ENCODE assay signal across 9 mouse cellular contexts in the genomic region with DNA sequence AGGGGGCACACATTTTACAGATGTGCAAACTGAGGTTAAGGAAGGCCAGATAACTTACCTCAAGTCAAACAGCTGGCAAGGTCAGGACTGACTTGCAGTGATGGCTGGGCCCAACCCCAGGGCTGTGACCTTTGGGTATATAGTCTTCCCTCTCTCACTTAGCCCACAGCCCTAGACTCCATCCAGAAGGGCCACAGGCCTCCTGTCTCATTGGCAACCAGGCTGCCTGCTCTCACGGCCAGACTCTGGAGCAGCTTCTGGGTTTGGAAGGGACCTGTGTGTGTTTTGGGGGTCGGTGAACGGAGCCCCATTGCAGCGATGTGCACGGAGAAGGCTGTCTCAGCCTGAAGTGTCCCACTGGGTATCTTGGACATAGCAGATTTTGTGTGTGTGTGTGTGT.
A peak's percentile ranks its signal among the peaks of the same experiment; 100 is the strongest.
DNase-seq lines count a peak whose midpoint lies in the region; ATAC-seq and TF ChIP-seq lines count a peak whose summit lies in the region.
"Had no signal": no experiment of that assay in that cellular context is flagged by ENCODE, and none has a peak within 500 bp of the region (broad histone marks: within the 10 kb centered on the region; RNA-seq: fewer than 3 reads in every experiment).

No protein-coding gene starts in this region.

- ATAC-seq in kidney, embryonic 15.5 days (replicated peaks; ENCODE audit: low FRiP score), result no peak
- ATAC-seq in embryonic facial prominence, embryonic 14.5 days (ENCODE audit: low read depth), result no peak
- peak; percentile 0; the same call in 1 of the 2 replicates for ATAC-seq in midbrain, embryonic 13.5 days

- H3K9me3 ChIP-seq in kidney, embryonic 15.5 days (replicated peaks), result no peaks in the 10 kb centered on the region
- H3K9me3 ChIP-seq in embryonic facial prominence, embryonic 14.5 days (ENCODE audit: control insufficient read depth, low read length), result no peaks in the 10 kb centered on the region
- no peaks in the 10 kb centered on the region for H3K9me3 ChIP-seq in midbrain, embryonic 13.5 days

- H3K27ac ChIP-seq in cerebellum, adult 2 months (ENCODE audit: insufficient read depth, low read length), result peak overlapping the region; percentile 89
- H3K27ac ChIP-seq in kidney, embryonic 15.5 days, result peak overlapping the region; percentile 98
- peak overlapping the region; percentile 96 for H3K27ac ChIP-seq in embryonic facial prominence, embryonic 14.5 days (replicated peaks; ENCODE audit: low read depth, low read length)
- H3K27ac ChIP-seq in midbrain, embryonic 13.5 days, result peak overlapping the region; percentile 98

- no peaks in the 10 kb centered on the region for H3K36me3 ChIP-seq in kidney, embryonic 15.5 days
- 0 out of 2 replicates have a peak, but pooled peaks cover 5% of the 10 kb centered on the region for H3K36me3 ChIP-seq in embryonic facial prominence, embryonic 14.5 days (ENCODE audit: control insufficient read depth, insufficient read depth, low read length)
- no peaks in the 10 kb centered on the region for H3K36me3 ChIP-seq in midbrain, embryonic 13.5 days

- TF ChIP-seq POLR2A in cerebellum, adult 2 months (IDR thresholded peaks at IDR 0.05; ENCODE audit: borderline replicate concordance, insufficient read depth, low read length), result no peak

- 0 out of 2 replicates have a peak overlapping the region, but pooled peaks have one; percentile 71 for H3K4me2 ChIP-seq in kidney, embryonic 15.5 days
- peak overlapping the region; percentile 82; the same call in 1 of the 2 replicates for H3K4me2 ChIP-seq in embryonic facial prominence, embryonic 14.5 days (ENCODE audit: low read depth, low read length)
- peak overlapping the region; percentile 57 for H3K4me2 ChIP-seq in midbrain, embryonic 13.5 days (replicated peaks)

- no peak for TF ChIP-seq CTCF in cerebellum, adult 2 months (IDR thresholded peaks at IDR 0.05; ENCODE audit: borderline replicate concordance, insufficient read depth, low read depth, low read length)

- WGBS in cerebellum, adult 2 months, result 7% methylated on average over 5 of the region's 5 CpGs
- 88% methylated on average over 5 of the region's 5 CpGs for WGBS in kidney, embryonic 15.5 days
- WGBS in embryonic facial prominence, embryonic 14.5 days, result 79% methylated on average over 5 of the region's 5 CpGs
- WGBS in midbrain, embryonic 13.5 days, result 69% methylated on average over 5 of the region's 5 CpGs

- peaks cover 25% of the 10 kb centered on the region for H3K4me1 ChIP-seq in cerebellum, adult 2 months (ENCODE audit: control insufficient read depth, insufficient read depth, low read length)
- H3K4me1 ChIP-seq in kidney, embryonic 15.5 days, result peaks cover 45% of the 10 kb centered on the region
- peaks cover 32% of the 10 kb centered on the region for H3K4me1 ChIP-seq in embryonic facial prominence, embryonic 14.5 days (ENCODE audit: control insufficient read depth, insufficient read depth, low read length)
- peaks cover 61% of the 10 kb centered on the region for H3K4me1 ChIP-seq in midbrain, embryonic 13.5 days (replicated peaks)

- H3K4me3 ChIP-seq in cerebellum, adult 2 months (replicated peaks; ENCODE audit: insufficient read depth, low read depth, low read length), result no peak overlapping the region
- H3K4me3 ChIP-seq in kidney, embryonic 15.5 days (replicated peaks), result no peak overlapping the region
- no peak overlapping the region for H3K4me3 ChIP-seq in embryonic facial prominence, embryonic 14.5 days (ENCODE audit: low read depth, low read length)
- H3K4me3 ChIP-seq in midbrain, embryonic 13.5 days (replicated peaks), result no peak overlapping the region

- no peak for DNase-seq in cerebellum, adult 2 months
- no peak for DNase-seq in cerebellum, postnatal 36 days
- no peak for DNase-seq in kidney, adult 9 months
- DNase-seq in embryonic facial prominence, embryonic 14.5 days (ENCODE audit: low spot score), result no peak
- no peak for DNase-seq in thymus, postnatal 14 days
- no peak for DNase-seq in adrenal gland, adult (ENCODE audit: inconsistent age in 2 of 2, low spot score in 1 of 2)
- DNase-seq: lung, adult 2 months had no signal

- H3K27me3 ChIP-seq in cerebellum, adult 2 months (ENCODE audit: control insufficient read depth, insufficient read depth, low read length), result no peaks in the 10 kb centered on the region
- no peaks in the 10 kb centered on the region for H3K27me3 ChIP-seq in kidney, embryonic 15.5 days
- H3K27me3 ChIP-seq in embryonic facial prominence, embryonic 14.5 days (replicated peaks; ENCODE audit: control insufficient read depth, insufficient read depth, low read length), result no peaks in the 10 kb centered on the region
- H3K27me3 ChIP-seq in midbrain, embryonic 13.5 days, result peaks cover 87% of the 10 kb centered on the region

- H3K9ac ChIP-seq in kidney, embryonic 15.5 days, result no peak overlapping the region
- H3K9ac ChIP-seq in embryonic facial prominence, embryonic 14.5 days (ENCODE audit: low read depth, low read length), result peak overlapping the region; percentile 71; the same call in 1 of the 2 replicates
- H3K9ac ChIP-seq in midbrain, embryonic 13.5 days (replicated peaks), result no peak overlapping the region; the same call in 1 of the 2 replicates
